Mouse (Mus musculus): Measurements from ENCODE around the gene Anapc11.

- TF ChIP-seq CTCF (conservative IDR thresholded peaks at IDR 0.05; ENCODE audit: low read length) (no peak), NANOG (IDR thresholded peaks at IDR 0.05; ENCODE audit: borderline replicate concordance, low read length) (no peak), POU5F1 (IDR thresholded peaks at IDR 0.05; ENCODE audit: borderline replicate concordance, low read length) (no peak)
Observed at GRCm38 (mm10) chr11:120588531-120588930, 9.7 kb upstream of the Anapc11 start.

Measured in E14TG2a.4 (cell line).